Mouse (Mus musculus): ENCODE data around the gene Chpf2. TPM values are rescaled to one million over a fixed set of nuclear protein-coding genes. Genes with fewer than 3 reads are reported as not detected.
"Not testable (repeated sequence)": the region's sequence is repeated elsewhere in the genome, so short reads cannot be mapped to it uniquely, and the experiment has no call there.

The Chpf2 gene
- 10 to 100 TPM; 64.3 to 73.2 TPM for total RNA-seq (2021)
- long read RNA-seq, experiment 1, full-length matches to known transcripts, result 28 of 39 reads
- long read RNA-seq, experiment 1, partial matches to known transcripts, result 4 of 39 reads
- long read RNA-seq, experiment 1, other reads (novel, unspliced or antisense), result 7 of 39 reads
- long read RNA-seq, experiment 2, full-length matches to known transcripts, result 24 of 44 reads
- long read RNA-seq, experiment 2, partial matches to known transcripts, result 5 of 44 reads
- long read RNA-seq, experiment 2, other reads (novel, unspliced or antisense), result 15 of 44 reads

DNA sequence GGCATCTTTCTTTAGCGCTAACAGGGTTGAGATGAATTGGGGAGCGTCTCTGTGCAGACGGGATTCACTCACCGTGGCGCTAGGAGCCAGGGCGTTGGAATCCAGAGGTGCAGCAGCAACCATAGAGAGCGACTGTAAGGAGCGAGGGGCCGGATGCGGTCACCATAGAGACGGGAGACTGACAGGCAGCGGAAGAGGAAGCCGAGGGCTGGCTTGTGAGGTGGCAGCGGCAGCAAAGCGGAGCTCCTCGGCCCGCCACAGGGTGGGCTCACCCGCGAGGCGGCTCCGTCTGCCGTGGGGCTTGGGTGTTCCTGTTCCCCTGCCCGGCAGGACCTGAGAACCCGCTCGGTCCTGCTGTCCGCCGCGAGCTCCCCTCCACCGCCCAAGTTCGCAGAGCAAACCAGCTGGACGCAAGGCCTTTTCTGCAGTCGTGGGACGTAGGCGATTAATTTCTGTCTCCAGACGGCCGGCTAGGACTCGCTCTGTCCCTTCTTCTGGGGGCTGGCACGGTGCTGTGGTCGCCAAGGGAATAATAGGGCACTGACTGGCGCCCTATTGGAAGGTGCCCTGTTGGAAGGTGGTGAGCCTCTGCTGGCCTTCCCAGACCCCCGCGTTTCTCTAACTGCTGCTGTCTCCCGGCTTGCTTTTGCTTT is at the start of gene Chpf2:
Gene Chpf2 (plus strand): TSS at position 195 of the 653 bp plus-strand sequence.
- DNase-seq (ENCODE audit: low spot score in 2 of 2), result peak; percentile 79 to 86

DNA sequence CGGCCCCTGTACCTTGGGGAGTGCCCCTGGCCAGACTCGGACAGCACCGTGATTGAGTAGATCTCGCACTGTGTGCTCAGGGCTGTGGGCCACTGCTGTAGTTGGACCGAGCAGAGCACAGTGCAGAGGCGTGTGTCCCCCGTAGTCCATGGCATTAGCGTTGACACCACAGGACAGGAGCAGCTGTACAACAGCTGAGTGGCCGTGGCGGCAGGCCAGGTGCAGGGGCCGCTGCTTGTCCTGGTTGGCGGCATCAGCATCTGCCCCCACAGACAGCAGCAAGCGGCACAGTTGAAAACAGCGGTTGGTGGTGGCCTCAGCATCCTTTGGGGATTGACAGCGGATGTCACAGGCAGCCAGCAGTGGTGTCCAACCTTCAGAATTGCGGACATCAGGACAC is 48.9 kb upstream of the Chpf2 start:
- no peak for DNase-seq (ENCODE audit: low spot score in 2 of 2)

DNA sequence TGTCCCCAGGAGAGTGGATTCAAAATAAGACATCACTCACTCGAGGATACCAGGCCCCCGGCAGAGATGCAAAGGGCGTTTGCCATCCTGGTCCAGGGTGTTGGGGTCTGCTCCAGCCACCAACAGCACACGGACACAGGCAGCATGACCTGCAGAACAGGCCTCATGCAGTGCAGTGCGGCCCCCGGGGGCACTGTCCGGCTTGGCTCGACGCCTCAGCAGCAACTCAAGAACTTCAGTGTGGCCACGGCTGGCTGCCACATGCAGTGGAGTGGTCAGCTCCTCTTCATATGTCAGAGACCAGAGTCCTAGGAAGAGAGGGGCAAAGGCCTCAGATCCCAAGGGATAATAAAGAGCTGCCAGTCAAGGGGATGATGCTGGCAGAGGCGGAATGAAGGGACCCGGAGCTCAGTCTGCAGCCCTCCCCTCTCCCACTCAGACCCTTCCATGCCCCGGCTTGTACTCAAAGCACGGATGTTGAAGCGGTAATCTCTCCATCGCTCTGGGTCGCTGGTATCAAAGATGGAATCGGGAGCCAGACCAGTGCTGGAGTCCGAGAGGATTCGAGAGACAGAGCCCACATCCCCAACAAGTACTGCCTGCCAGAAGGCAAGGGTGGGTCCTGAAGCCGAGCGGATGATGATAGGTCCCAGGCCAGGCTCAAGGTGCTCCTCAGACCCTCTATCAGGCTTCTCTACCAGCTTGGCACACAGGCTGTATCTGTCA is 46.8 kb upstream of the Chpf2 start:
- no peak for DNase-seq (ENCODE audit: low spot score in 2 of 2)

DNA sequence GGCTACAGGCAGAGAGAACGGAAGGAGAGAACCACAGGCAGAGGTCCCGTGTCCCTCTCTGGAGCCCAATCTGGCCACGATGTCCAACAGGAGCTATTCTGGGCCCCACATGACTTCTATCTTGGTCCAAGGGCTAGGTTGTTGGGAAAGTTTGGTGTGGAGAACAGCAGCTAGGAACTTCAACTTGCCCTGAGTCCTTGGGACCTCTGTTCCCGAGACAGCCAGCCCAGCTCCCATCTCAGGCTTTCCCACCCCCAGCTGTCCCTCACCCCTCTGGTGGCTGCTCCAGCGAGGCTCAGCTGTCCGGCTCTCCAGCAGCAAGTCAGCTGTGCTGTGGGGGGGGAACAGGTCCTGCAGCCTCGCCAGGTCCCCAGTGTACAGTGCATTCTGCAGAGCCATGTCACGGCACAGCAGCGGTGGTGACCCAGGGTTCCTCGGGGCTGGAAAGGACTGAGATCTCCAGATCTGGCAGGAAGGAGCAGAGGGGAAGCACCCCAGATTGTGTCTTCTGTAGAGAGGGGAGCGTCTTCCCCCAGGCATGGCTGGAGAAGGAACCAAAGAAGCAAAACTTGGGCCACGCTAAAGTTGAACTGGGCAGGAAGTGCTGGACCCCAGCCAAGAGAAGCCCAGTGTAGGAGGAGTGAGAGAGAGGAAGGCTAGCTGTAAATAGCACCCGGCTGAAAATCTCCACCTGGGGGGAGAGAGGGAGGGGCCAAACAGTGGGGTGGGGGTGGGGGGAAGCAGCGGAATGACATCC is 46.0 kb upstream of the Chpf2 start, which contains the start of gene Asb10:
Gene Asb10 (minus strand): TSS at position 592 of the 757 bp plus-strand sequence.
- DNase-seq (ENCODE audit: low spot score in 2 of 2), result peak in 1 of 2 experiments; percentile 34

DNA sequence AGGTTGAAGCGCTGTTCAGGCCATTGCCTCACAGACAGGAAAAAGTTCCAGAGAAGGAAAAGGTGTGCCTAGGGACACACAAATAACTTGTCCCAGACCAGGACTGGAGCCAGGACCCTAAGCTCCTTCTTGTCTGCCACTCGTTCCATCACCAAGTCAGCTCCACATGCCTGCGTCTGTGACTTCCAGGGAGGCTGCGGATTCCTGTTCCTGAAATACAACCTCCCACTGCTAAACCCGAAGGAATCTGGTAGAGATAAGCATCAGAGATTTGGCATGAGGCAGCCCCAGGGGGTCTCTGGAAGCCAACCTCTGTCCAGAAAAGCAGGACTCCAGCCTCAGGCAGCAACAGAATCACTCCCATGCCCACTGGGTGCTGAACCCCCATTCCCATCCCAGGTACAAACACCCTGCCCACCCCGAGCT is 45.4 kb upstream of the Chpf2 start:
- DNase-seq (ENCODE audit: low spot score in 2 of 2), result no peak

DNA sequence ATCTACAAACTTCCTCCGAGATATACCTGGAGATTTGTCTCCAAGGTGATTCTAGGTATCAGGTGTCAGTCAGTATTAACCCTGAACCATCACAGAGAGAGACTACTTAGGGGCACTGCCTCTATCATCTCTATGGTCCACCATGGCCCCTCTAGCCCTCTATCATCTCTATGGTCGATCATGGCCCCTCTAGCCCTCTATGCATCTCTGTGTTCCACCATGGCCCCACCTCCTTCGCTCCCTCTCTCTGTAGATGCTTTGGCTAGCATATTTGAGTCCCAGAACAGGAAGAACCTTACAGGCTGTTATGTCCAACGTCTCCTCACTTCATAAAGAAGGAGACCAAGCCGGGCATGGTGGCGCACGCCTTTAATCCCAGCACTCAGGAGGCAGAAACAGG is 43.9 kb upstream of the Chpf2 start:
- no peak for DNase-seq (ENCODE audit: low spot score in 2 of 2)

DNA sequence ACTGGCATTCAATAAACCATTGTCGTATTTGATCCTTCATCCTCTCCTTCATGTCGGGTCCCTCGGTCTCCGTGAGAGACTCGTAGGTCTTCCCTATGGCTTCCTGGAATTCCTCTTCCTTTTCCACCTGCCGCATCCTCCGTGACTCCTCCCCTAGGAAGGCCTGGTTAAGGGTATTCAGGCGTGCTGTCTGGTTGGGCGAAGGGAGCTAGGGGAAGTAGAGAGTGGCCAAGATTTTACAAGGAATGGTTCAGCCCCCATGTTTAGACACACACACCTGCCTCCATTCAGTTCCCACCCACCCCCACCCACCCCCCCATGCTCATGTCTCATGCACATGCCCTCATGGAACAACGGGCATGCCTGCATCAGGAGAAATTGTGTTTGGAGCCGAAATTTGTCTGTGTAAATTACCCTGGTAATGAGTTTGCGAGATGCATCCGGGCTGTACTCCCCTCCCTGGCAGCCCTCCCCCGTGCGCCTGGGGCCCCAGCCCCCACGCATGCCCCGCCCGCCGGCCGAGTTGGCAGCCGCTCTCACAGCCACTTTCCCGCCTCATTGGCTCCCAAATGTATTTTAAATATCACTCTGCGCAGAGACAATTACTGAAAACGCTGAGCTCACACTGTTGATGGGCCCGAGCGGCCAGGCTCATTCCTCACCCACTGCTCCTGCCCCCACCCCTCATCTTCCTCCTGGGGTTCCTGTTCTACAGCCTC is 35.8 kb upstream of the Chpf2 start:
- DNase-seq (ENCODE audit: low spot score in 2 of 2), result peak; percentile 48 to 64

DNA sequence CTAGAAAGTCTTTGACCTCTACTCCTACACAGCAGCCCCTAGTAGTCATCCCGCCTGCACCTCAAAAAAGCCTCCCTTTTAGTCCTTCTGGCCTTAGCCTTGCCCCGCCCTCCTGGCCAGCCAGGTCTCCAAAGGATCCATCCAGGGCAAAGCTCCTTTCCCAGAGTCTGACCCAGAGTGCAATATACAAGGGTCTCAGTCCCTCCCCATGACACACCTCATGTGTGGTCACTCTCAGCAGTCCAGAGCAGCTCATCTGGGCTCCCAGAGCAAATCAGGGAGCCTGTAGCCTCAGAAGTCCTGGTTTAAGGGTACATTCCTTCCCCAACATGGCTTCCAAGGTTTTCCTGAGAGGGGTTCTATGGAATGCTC is 35.2 kb upstream of the Chpf2 start:
- DNase-seq (ENCODE audit: low spot score in 2 of 2), result no peak

DNA sequence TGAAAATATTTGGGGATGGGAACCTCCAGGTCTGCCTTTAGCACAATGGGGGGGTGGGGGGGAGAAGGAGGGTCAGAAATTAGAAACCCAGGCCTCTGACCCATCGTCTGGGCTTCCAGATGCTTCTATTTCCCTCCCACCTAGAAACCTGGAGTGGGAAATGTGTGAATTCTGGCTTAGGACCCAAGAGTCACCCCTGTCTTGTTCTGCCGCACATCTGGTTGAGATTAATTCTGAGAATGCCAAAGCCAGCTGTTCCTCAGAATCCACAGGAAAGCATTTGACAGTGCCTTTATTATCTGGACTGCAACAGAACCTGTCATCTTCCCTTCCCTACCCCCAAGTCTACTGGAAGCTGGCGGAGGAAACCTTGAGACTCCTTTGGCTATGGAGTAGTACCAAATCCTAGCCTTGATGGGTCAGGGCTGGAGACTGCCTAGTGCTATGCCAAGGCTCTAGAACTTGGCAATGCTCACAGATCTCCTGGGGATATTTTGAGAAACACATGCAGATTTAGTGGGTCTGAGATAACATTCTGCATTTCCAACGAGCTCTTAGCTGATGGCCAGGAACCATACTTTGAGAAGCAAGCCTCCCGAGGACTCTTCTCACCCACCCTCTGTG is 32.8 kb upstream of the Chpf2 start:
- DNase-seq (ENCODE audit: low spot score in 2 of 2), result no peak

DNA sequence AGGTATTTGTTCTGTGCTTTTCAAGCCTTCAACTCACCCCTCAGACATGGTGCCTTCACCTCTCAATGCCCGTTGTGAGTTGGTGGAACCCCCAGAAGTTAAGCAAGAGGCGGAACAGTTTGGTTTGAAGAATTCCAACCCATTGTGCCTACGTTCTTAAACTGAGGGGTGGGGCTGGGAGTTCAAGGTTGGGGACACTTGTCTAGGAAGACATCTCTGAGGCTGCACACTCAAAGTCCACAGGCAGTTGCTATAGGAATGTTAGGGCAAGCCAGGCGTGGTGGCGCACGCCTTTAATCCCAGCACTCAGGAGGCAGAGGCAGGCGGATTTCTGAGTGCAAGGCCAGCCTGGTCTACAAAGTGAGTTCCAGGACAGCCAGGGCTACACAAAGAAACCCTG is 31.2 kb upstream of the Chpf2 start:
- not testable (repeated sequence) for DNase-seq (ENCODE audit: low spot score in 2 of 2)

DNA sequence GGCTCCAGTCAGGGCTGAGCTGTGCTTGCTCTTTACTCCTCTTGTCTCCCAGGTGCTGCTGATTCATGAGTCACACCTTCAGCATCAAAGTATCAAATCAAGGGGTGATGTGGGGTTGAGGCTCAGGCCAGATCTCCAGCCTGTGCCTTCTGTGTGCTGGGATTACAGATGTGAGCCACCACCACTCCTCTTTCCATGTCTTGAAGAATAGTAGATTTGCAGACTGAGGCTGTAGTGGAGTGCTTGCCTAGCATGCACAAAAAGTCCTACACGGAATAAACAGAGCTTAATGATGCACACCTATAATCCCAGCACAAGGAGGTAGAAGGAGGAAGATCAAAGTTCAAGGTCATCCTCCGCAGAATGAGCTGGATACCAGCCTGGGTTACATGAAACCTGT is 29.8 kb upstream of the Chpf2 start, which contains the start of gene 4931409K22Rik:
Gene 4931409K22Rik (minus strand): TSS at position 101 of the 400 bp plus-strand sequence.
- DNase-seq (ENCODE audit: low spot score in 2 of 2), result no peak

DNA sequence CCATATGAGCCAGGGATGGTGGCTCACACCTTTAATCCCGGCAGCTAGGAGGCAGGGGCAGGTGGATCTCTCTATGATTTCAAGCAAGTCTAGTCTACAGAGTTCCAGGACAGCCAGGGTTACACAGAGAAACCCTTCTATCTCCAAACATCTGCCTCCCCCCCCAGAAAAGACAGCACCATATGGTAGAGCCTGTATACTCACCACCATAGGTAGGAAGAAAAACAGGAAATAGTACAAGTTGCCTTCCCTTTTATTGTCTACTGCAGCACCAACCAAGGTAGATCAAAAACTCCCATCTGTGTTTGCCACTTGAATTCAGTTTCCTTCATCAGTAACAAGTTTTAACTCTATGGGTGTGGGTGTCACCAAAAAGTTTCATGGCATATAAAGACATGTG is 10.6 kb upstream of the Chpf2 start:
- DNase-seq (ENCODE audit: low spot score in 2 of 2), result no peak

DNA sequence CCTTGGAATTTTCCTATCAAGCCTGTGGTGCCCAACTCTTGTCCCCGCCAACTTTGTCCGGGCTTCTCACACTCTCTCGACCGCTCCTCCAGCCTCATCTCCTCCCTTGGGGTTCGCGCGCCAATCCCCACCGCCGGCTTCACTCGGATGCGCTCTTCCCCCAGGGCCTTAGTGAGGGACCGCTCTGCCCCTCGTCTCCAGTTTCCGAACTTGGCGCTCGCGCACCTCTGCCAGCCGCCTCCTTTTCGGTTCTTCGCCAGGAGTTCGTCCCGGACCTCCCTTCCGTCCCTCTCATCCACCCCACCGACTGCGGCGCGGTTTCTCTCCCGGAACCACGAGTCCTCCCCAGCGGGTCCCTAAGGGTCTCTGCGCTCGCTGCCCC is 9.7 kb upstream of the Chpf2 start:
- no peak for DNase-seq (ENCODE audit: low spot score in 2 of 2)

DNA sequence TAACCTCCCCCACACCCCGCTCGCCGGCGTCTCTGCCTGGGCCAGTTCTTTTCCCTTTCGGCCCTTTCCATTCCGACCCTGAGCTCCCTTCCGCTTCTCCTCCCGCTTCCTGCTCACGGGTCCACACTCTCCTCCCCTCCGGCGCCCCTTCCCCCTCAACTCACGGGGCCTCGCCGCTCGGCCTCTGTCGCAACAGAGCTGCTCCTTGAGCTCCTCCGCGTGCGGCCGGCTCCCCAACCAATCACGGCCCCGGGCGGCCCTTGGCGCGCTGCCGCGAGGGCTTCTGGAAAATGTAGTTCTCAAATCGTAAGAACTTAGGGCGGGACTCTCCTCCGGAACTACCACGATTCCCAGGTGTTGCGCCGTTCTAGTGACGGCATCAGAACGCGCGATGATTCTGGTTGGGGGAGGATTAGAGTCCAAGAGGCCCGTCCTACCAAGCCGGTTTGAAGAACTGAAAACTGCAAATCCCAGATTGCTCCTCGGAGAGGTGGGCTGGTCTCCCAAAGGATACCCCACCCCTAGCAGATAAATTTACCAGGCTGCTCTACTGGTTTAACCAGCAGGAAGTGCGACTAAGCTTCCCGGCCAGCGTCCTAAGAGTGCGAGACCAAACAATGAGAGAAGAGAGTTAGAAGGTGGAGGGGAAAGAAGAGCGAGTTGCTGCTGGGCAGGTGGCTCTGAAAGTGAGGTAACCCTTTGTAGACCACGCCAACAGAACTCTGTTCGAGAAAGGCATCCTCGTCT is 9.2 kb upstream of the Chpf2 start, which contains the start of gene Abcf2:
Gene Abcf2 (minus strand): TSS at position 285 of the 747 bp plus-strand sequence.
- DNase-seq (ENCODE audit: low spot score in 2 of 2), result peak; percentile 100

DNA sequence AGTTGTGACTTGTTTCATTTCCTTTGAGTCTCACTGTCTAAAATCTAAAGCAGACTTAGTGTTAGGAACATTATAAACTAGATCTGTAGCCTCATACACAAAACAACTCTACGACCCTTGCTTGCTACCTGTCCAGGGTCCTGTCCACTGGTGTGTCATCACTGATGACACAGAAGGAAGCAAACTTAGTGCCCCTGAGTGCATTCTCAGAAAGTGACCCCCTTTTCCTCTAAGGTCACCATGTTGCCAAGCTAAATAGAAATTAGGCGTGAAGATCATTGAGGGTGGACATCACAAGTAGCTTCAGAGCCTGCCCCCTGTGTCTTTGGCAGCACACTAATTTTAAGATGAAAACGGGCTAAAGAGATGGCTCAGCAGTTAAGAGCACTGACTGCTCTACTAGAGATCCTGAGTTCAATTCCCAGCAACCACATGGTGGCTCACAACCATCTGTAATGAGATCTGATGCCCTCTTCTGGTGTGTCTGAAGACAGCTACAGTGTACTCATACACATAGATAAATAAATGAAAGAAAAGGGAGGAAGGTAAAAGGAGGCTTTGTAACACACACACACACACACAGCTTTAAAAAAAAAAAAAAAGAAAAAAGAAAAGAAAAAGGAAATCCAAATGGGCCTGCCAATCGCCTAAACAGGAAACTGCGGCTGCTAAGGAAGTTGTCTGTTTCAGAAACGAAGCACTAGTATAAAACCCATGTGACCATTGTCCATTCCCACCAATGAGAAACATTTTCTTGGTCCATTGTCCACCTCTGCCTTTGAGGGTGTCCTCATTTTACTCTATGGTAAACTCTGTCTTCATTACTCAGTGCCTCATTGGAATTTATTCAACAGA is 8.2 kb upstream of the Chpf2 start:
- no peak for DNase-seq (ENCODE audit: low spot score in 2 of 2)

DNA sequence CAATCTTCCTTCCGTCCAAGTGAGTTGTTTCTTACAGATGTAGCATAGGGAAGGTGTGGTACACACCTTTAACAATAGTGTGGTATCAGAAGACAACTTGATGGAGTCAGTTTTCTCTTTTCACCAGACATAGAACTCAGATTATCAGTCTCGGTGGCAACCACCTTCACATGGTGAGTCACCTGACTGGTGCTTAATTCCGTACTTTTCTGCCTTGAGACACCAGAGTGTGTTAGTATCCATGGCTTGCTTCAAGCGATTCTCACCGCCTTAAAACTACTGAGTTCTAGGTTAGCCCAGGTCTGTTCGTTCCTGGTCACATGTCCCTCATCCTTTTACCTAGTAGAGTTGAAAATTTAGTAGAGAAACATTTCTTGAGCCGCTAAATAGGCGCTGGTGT is 435 bp upstream of the Chpf2 start:
- no peak for DNase-seq (ENCODE audit: low spot score in 2 of 2)

DNA sequence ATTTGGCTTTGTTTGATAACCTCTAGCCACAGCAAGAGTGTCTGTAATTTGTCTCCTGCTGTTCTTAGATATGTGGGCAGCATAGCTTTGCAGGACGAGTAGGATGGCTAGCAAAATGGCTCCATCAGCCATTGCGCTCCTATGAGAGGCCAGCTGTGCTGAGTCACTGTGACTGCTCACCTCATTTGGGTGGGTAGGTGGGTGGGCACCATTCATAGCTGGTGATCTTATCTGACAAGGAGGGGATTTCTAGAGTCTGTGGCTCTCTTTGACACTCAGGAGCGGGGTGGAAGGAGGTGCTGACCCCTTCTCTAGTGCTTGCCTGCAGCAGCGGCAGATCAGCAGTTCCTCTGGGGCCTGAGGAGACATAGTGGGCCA is 648 bp downstream of the Chpf2 start:
- peak in 1 of 2 experiments; percentile 52 for DNase-seq (ENCODE audit: low spot score in 2 of 2)

All from layer of hippocampus, postnatal 14 days (tissue).